Mouse (Mus musculus): Measurements from ENCODE around the gene R3hdml.
"Not testable (repeated sequence)": the region's sequence is repeated elsewhere in the genome, so short reads cannot be mapped to it uniquely, and the experiment has no call there.

Gene R3hdml

GRCm38 (mm10) chr2:163492018-163492417, at the start of gene R3hdml:
TSS of gene R3hdml (plus strand) at chr2:163492318.
- no peak for DNase-seq (ENCODE audit: low read depth, low spot score)

DNA sequence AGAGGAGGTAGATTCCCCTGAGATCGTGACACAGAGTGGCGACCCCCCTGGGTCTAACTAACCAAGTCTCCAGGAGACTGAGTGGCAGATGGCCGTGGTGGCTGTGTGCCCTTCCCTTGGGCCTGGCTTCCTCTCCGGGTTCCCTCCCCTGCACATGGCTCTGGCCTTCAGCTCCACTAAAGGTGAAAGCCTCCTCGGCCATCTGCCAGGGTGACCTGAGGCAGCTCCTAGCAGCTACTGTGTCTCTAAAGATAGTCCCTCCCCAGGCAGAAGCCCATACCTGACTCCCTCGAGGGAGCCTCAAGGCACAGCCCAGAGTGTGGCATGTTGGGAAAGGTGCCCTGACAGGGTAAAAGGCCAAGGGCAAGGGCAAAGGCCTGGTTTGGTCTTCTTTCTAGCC, 48.6 kb upstream of the R3hdml start:
- no peak for DNase-seq (ENCODE audit: low read depth, low spot score)

GRCm38 (mm10) chr2:163444017-163444416, 48.1 kb upstream of the R3hdml start:
- DNase-seq (ENCODE audit: low read depth, low spot score), result no peak

DNA sequence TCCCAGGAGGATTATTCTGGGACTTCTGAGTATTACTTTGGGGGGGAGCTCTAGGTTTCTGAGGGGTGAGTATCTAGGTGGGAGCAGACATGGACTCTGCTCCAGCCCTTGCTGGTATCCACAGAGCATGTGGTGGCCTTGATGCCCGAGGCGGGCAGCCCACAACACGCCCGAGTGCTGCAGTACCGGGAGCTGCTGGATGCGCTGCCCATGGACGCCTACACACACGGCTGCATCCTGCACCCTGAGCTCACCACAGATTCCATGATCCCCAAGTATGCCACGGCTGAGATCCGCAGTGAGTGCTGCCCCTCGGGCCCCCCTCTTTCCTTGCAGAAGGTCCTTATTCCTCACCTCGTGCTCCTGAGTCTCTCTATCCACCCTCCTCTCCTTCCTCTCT, 44.7 kb upstream of the R3hdml start:
- DNase-seq (ENCODE audit: low read depth, low spot score), result no peak

GRCm38 (mm10) chr2:163449276-163449675, 42.8 kb upstream of the R3hdml start:
- no peak for DNase-seq (ENCODE audit: low read depth, low spot score)

DNA sequence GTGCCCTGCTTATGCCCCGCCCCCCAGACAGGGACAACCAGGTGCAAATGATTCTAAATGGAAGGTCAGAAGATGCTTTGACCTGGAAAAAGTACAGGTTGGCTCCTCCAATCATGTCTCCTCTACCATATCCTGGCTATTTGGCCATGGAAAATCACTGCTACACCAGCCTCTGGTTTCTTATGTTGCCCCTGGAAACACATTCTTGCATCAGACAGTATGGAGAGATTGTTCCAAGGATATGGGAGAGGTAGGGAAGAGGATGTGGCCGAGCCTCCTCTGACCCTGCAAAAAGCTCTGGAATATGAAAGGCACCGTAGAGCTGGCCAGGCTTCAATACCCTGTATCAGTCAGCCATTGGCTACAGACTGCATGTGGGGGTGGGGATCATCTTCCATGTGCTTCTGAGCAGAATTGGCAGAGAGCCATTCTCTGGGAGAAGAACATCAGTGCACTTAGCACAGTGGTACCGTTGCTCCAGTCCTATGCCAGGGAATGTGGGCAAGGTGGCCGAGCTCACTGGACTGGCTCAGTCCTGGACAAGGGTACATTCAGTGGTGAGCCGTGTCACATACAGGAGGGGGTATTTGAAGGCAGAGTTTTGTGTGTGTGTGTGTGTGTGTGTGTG, 41.3 kb upstream of the R3hdml start:
- no peak for DNase-seq (ENCODE audit: low read depth, low spot score)

DNA sequence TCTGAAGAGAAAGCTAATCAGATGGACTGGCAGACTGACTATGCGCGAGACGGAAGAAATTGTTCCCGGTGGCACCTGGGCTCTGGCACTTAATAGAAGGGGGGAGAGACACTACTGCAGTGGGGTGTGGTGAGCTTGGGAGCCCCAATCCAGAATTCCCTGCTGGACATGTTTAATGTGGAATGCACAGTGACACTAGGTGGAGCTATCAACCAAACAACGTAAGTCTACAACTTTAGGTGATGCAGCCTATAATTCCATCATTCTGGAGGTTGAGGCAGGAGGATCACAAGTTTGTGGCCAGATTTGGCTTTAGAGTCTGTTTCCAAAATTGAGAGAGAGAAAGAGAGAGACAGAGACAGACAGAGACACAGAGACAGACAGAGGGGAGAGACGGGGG, 39.4 kb upstream of the R3hdml start:
- DNase-seq (ENCODE audit: low read depth, low spot score), result no peak

GRCm38 (mm10) chr2:163453378-163453777, 38.7 kb upstream of the R3hdml start:
- no peak for DNase-seq (ENCODE audit: low read depth, low spot score)

- DNase-seq (ENCODE audit: low read depth, low spot score), result no peak
These were observed 33.4 kb upstream of the R3hdml start for GRCm38 (mm10) chr2:163458539-163459265.

DNA sequence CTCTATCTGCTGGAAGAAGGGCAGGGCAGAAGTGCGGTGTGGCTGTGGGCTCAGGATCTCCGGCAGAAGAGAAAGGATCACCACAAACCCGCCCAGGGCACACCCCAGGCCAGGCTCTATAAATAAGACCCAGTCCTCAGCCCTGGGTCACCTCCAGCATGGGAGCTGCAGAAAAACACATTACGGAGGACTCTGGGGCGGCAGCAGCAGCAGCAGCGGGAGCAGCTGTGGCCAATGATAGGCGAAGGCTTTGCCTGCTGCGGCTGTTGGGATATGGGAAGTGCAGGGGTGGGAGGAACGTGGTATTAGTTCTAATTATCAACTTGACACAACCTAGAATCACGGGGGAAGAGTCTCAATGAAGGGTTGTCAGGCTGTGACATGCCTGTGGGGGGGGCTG, 32.7 kb upstream of the R3hdml start:
- no peak for DNase-seq (ENCODE audit: low read depth, low spot score)

GRCm38 (mm10) chr2:163460622-163461021, 31.5 kb upstream of the R3hdml start:
- DNase-seq (ENCODE audit: low read depth, low spot score), result no peak

GRCm38 (mm10) chr2:163461307-163461706, 30.8 kb upstream of the R3hdml start:
- not testable (repeated sequence) for DNase-seq (ENCODE audit: low read depth, low spot score)

- DNase-seq (ENCODE audit: low read depth, low spot score), result no peak
These were observed 29.7 kb upstream of the R3hdml start for GRCm38 (mm10) chr2:163462386-163462785.

- no peak for DNase-seq (ENCODE audit: low read depth, low spot score)
These were observed 29.3 kb upstream of the R3hdml start for GRCm38 (mm10) chr2:163462801-163463200.

GRCm38 (mm10) chr2:163463251-163463769, 28.8 kb upstream of the R3hdml start:
- no peak for DNase-seq (ENCODE audit: low read depth, low spot score)

DNA sequence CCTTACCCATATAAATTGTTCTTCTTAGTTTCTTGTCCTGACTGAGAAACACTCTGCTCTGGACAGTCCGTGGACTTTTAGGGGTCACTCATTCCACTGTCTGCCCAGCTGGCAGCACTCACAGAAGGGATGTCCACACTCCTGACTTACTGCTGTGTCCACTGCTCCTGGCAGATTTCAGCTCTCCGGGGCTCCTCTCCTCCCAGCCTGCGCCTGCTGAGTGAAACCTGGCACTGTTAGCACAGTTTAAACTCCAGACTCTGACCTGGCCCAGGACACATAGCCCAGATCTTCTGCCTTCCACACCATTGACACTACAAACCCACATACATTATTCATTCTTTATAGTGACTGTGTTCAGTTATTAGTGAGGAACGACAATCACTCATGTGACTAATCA, 28.1 kb upstream of the R3hdml start:
- DNase-seq (ENCODE audit: low read depth, low spot score), result no peak

- DNase-seq (ENCODE audit: low read depth, low spot score), result no peak
These were observed 27.6 kb upstream of the R3hdml start for GRCm38 (mm10) chr2:163464562-163464961.

DNA sequence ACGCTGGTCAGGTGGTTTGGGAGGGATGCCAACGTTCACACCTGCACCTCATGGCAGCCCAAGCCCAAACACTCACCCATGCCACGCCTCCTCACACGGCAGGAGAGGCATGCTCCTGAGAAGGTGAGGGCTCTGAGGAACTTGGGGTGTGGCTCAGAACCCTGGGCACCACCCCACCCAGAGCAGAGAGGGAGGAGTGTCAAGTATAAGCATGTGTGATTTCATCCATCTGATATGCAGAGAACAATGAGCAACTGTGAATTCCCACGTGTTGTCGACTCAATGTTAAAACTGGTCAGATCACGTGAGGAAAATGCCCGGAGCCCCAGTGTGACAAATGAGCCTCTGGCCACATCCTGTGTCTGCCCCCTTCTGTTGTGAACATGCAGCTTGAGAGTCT, 25.3 kb upstream of the R3hdml start:
- DNase-seq (ENCODE audit: low read depth, low spot score), result no peak

DNA sequence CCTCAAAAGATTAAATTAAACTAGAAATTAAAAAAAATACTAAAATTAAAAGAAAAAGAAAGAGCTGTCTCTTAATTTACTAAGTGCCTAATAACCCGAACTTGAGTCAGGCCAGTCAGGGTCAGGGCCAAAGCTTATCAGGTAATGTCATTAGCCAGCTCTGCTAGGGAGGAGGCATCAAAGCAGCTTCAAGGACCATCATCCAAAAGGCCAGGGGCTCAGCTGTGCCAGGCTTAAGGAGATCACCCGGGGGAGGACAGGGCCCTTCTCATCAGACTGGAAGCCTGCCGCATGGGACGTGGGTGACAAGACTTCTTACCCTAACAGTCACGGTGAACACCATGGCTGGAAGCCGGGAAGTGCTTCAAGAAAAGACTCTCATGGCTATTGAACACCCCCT, 24.5 kb upstream of the R3hdml start:
- no peak for DNase-seq (ENCODE audit: low read depth, low spot score)

- no peak for DNase-seq (ENCODE audit: low read depth, low spot score)
These were observed 23.3 kb upstream of the R3hdml start for GRCm38 (mm10) chr2:163468866-163469265.

DNA sequence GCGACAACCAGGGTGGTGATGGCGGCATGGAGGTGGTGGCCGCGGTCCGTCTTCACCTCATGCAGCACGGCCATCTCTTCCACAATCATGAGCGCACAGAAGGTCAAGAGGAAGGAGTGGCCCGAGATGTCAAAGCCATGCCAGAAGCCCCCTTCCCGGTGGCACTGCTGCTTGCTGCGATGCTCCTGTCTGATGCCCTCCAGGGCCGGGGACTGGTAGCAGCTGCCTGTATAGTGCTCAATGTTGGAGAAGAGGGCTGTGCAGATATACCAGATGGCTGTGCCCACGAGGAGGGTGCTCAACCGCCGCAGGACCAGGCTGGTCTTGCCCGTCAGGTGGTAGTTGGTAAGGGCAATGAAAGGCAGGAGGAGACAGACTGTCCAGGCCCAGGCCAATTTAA, 22.4 kb upstream of the R3hdml start:
- no peak for DNase-seq (ENCODE audit: low read depth, low spot score)

- no peak for DNase-seq (ENCODE audit: low read depth, low spot score)
These were observed 21.0 kb upstream of the R3hdml start for GRCm38 (mm10) chr2:163471136-163471535.

All from c-Kit-negative CD71-positive TER-119-positive erythroid progenitor cells, embryonic 14.5 days (primary cell).